8 mouse cellular contexts compared by ENCODE assay signal in genomic region chr13:25187326-25187710, GRCm38 (mm10).
DNase-seq lines count a peak whose midpoint lies in the region; ATAC-seq and TF ChIP-seq lines count a peak whose summit lies in the region.
"Had no signal": no experiment of that assay in that cellular context is flagged by ENCODE, and none has a peak within 500 bp of the region (broad histone marks: within the 10 kb centered on the region; RNA-seq: fewer than 3 reads in every experiment).

No protein-coding gene starts in this region.

- WGBS in embryonic facial prominence, embryonic 10.5 days: 4% methylated on average over 6 of the region's 6 CpGs
- 6% methylated on average over 6 of the region's 6 CpGs for WGBS in hindbrain, embryonic 14.5 days
- WGBS in neural tube, embryonic 11.5 days: 9% methylated on average over 6 of the region's 6 CpGs

- peaks cover 32% of the 10 kb centered on the region for H3K4me1 ChIP-seq in embryonic facial prominence, embryonic 10.5 days
- H3K4me1 ChIP-seq in hindbrain, embryonic 14.5 days (replicated peaks; ENCODE audit: control insufficient read depth, insufficient read depth, low read length): no peaks in the 10 kb centered on the region; the same call in 1 of the 2 replicates
- peaks cover 7% of the 10 kb centered on the region; the same call in 1 of the 2 replicates for H3K4me1 ChIP-seq in neural tube, embryonic 11.5 days (ENCODE audit: control insufficient read depth, insufficient read depth, low read length)

- intact Hi-C loops in left cerebral cortex, adult 2 months (cut with DNase I): loop anchor here (5.0 kb wide), 2 partner anchors 210 to 370 kb away; no protein-coding TSS in a partner anchor
- intact Hi-C loops in left cerebral cortex, postnatal 36 days (cut with DNase I): loop anchor here (10.0 kb wide), 1 partner anchor 217 kb away; no protein-coding TSS in a partner anchor

- peak in 1 of 2 experiments; percentile 11 for DNase-seq in left cerebral cortex, adult 2 months (ENCODE audit: extremely low spot score in 1 of 2, low spot score in 2 of 2)
- DNase-seq in left cerebral cortex, postnatal 36 days (ENCODE audit: low spot score in 2 of 2): no peak
- peak; percentile 51 for DNase-seq in embryonic facial prominence, embryonic 10.5 days (ENCODE audit: low spot score)
- peak; percentile 79 for DNase-seq in hindbrain, embryonic 14.5 days (ENCODE audit: low spot score)
- no peak for DNase-seq in neural tube, embryonic 11.5 days (ENCODE audit: low spot score)
- no peak for DNase-seq in urinary bladder, postnatal 14 days (ENCODE audit: low spot score)
- DNase-seq in ovary, postnatal 10 days (ENCODE audit: low spot score): no peak

- H3K9me3 ChIP-seq in embryonic facial prominence, embryonic 10.5 days: no peaks in the 10 kb centered on the region
- no peaks in the 10 kb centered on the region for H3K9me3 ChIP-seq in hindbrain, embryonic 14.5 days (ENCODE audit: control insufficient read depth, low read length)
- H3K9me3 ChIP-seq in neural tube, embryonic 11.5 days (ENCODE audit: control insufficient read depth, low read length): no peaks in the 10 kb centered on the region

- H3K27me3 ChIP-seq in embryonic facial prominence, embryonic 10.5 days (replicated peaks; ENCODE audit: low read depth, poor library complexity, severe bottlenecking): no peaks in the 10 kb centered on the region
- H3K27me3 ChIP-seq in hindbrain, embryonic 14.5 days (ENCODE audit: control insufficient read depth, insufficient read depth, low read length): no peaks in the 10 kb centered on the region
- no peaks in the 10 kb centered on the region for H3K27me3 ChIP-seq in neural tube, embryonic 11.5 days (ENCODE audit: control insufficient read depth, insufficient read depth, low read length)

- peak overlapping the region; percentile 29; the same call in 1 of the 2 replicates for H3K9ac ChIP-seq in hindbrain, embryonic 14.5 days
- no peak overlapping the region for H3K9ac ChIP-seq in neural tube, embryonic 11.5 days (ENCODE audit: low read length)

- peak; percentile 71; the same call in 1 of the 2 replicates for ATAC-seq in hindbrain, embryonic 14.5 days (ENCODE audit: low FRiP score)
- ATAC-seq in neural tube, embryonic 11.5 days (ENCODE audit: insufficient read depth, low FRiP score, low TSS enrichment): 0 out of 2 replicates have a peak, but pooled peaks have one; percentile 41

- H3K4me2 ChIP-seq in hindbrain, embryonic 14.5 days (replicated peaks): peak overlapping the region; percentile 37
- 0 out of 2 replicates have a peak overlapping the region, but pooled peaks have one; percentile 1 for H3K4me2 ChIP-seq in neural tube, embryonic 11.5 days (ENCODE audit: low read depth)

- H3K36me3 ChIP-seq in embryonic facial prominence, embryonic 10.5 days (replicated peaks): no peaks in the 10 kb centered on the region
- no peaks in the 10 kb centered on the region for H3K36me3 ChIP-seq in hindbrain, embryonic 14.5 days (replicated peaks; ENCODE audit: control insufficient read depth, insufficient read depth)
- no peaks in the 10 kb centered on the region for H3K36me3 ChIP-seq in neural tube, embryonic 11.5 days (ENCODE audit: control insufficient read depth, insufficient read depth, low read length)

- H3K27ac ChIP-seq in left cerebral cortex, adult 2 months: no peak overlapping the region
- H3K27ac ChIP-seq in embryonic facial prominence, embryonic 10.5 days (replicated peaks): peak overlapping the region; percentile 81
- H3K27ac ChIP-seq in hindbrain, embryonic 14.5 days: no peak overlapping the region
- no peak overlapping the region for H3K27ac ChIP-seq in neural tube, embryonic 11.5 days (ENCODE audit: low read depth, low read length)

- TF ChIP-seq CTCF in left cerebral cortex, adult 2 months (IDR thresholded peaks at IDR 0.05): peak; percentile 51

- H3K4me3 ChIP-seq in left cerebral cortex, adult 2 months: peak overlapping the region; percentile 25; the same call in 1 of the 2 replicates
- H3K4me3 ChIP-seq in embryonic facial prominence, embryonic 10.5 days: peak overlapping the region; percentile 37
- no peak overlapping the region for H3K4me3 ChIP-seq in hindbrain, embryonic 14.5 days (replicated peaks; ENCODE audit: low read length)
- no peak overlapping the region for H3K4me3 ChIP-seq in neural tube, embryonic 11.5 days (ENCODE audit: low read depth, low read length)
- H3K4me3 ChIP-seq: myocyte had no signal

Comparison
In these comparisons a context has a peak if more than half of its experiments do, and no peak if none do; other contexts are left out.
1. DNase-seq: peak in embryonic facial prominence, embryonic 10.5 days (single experiment) and hindbrain, embryonic 14.5 days (single experiment); none in left cerebral cortex, postnatal 36 days (0 of 2), neural tube, embryonic 11.5 days (single experiment), urinary bladder, postnatal 14 days (single experiment) and ovary, postnatal 10 days (single experiment).
2. H3K4me3 ChIP-seq: peak in left cerebral cortex, adult 2 months (single experiment) and embryonic facial prominence, embryonic 10.5 days (single experiment); none in hindbrain, embryonic 14.5 days (single experiment) and neural tube, embryonic 11.5 days (single experiment).